Mouse (Mus musculus) G1E (cell line): ENCODE measurements around the gene Atg7. TPM values are rescaled to one million over a fixed set of nuclear protein-coding genes. Genes with fewer than 3 reads are reported as not detected.

Experiments used
- ATAC-seq: 2 replicates; pipeline ENCODE4 v1.8.0; 2016; ENCODE audit warnings: mild to moderate bottlenecking; ENCODE audit not compliant: insufficient number of reproducible peaks, poor library complexity, low FRiP score, severe bottlenecking; ENCODE audit errors: extremely low read depth
- DNase-seq: peaks from one replicate; pipeline ENCODE4 v3.0.0; 2012; ENCODE audit warnings: low spot score
- H3K27me3 ChIP-seq: 2 replicates; pipeline ENCODE4 v1.6.1; 2012; ENCODE audit warnings: mild to moderate bottlenecking, low read length, inconsistent platforms; ENCODE audit not compliant: insufficient read depth
- H3K36me3 ChIP-seq: replicated peaks from 2 replicates; pipeline ENCODE3; 2012; ENCODE audit warnings: mild to moderate bottlenecking, inconsistent platforms
- H3K4me1 ChIP-seq: 2 replicates; pipeline ENCODE4 v1.6.1; 2012; ENCODE audit warnings: low read depth, low read length, inconsistent platforms, mixed read lengths; ENCODE audit not compliant: insufficient read depth
- H3K4me3 ChIP-seq: 2 replicates; pipeline ENCODE4 v1.5.1; 2012; ENCODE audit warnings: low read depth, mild to moderate bottlenecking, inconsistent platforms, low read length, moderate library complexity, mixed read lengths
- H3K9me3 ChIP-seq: replicated peaks from 2 replicates; pipeline ENCODE4 v1.6.1; 2012; ENCODE audit warnings: inconsistent platforms
- CTCF ChIP-seq: IDR thresholded peaks from 2 replicates; pipeline ENCODE4 v1.5.1; 2012; ENCODE audit warnings: low read depth, low read length, inconsistent platforms, mixed read lengths
- GATA1 ChIP-seq: IDR thresholded peaks from 2 replicates; pipeline ENCODE4 v1.6.1; 2012; ENCODE audit warnings: borderline replicate concordance, low read length, inconsistent platforms, mixed read lengths
- GATA2 ChIP-seq: IDR thresholded peaks from 2 replicates; pipeline ENCODE4 v1.6.1; 2012; ENCODE audit warnings: low read depth, low read length, inconsistent platforms, borderline replicate concordance
- POLR2AphosphoS5 ChIP-seq: IDR thresholded peaks from 2 replicates; pipeline ENCODE4 v1.6.1; 2012; ENCODE audit warnings: low read depth, low read length, inconsistent platforms; ENCODE audit not compliant: insufficient replicate concordance
- TAL1 ChIP-seq: conservative IDR thresholded peaks from 2 replicates; pipeline ENCODE4 v1.6.1; 2012; ENCODE audit warnings: low read depth, low read length, inconsistent platforms, mixed read lengths
- polyA plus RNA-seq: library from polyadenylated mRNA; stranded (reverse); fragments of >175 nt; gene quantifications from 2 replicates; pipeline ENCODE4 v1.2.3, GENCODE M21; 2012
- total RNA-seq, 2 experiments: library from RNA; stranded (forward) in 1 of 2; stranded (reverse) in 1 of 2; fragments of 200-1000 nt in 1 of 2; fragments of >200 nt in 1 of 2; fragmentation: Nextera tagmentation in 1 of 2; gene quantifications; 2 replicates each; pipeline ENCODE4 v1.2.3; 2014 to 2017

Atg7 gene
- total and polyA plus RNA-seq, 3 experiments = 19.4 to 47.4 (median 37.9) TPM

- peaks cover 29% of the 10 kb centered on the region for H3K4me1 ChIP-seq
- ATAC-seq (no peak), DNase-seq (no peak)
- no peak overlapping the region for H3K4me3 ChIP-seq
- H3K27me3 ChIP-seq = no peaks in the 10 kb centered on the region
- TF ChIP-seq TAL1 = no peak
- no peak for TF ChIP-seq GATA2
- TF ChIP-seq CTCF = no peak
- peaks cover 6% of the 10 kb centered on the region for H3K36me3 ChIP-seq
- 0 out of 2 replicates have a peak, but pooled peaks cover 2% of the 10 kb centered on the region for H3K9me3 ChIP-seq
Observed at GRCm38 (mm10) chr6:114812779-114813178, 169.9 kb downstream of the Atg7 start.

- ATAC-seq = no peak
- Histone ChIP-seq H3K4me3 (no peak overlapping the region), H3K36me3 (peaks cover 6% of the 10 kb centered on the region), H3K9me3 (0 out of 2 replicates have a peak, but pooled peaks cover 2% of the 10 kb centered on the region), H3K27me3 (no peaks in the 10 kb centered on the region), H3K4me1 (peaks cover 45% of the 10 kb centered on the region)
- TF ChIP-seq GATA2 (no peak), CTCF (no peak), TAL1 (no peak), POLR2AphosphoS5 (no peak), GATA1 (no peak)
- DNase-seq = no peak
Observed at GRCm38 (mm10) chr6:114814199-114814881, 171.4 kb downstream of the Atg7 start.

- Histone ChIP-seq H3K9me3 (0 out of 2 replicates have a peak, but pooled peaks cover 2% of the 10 kb centered on the region), H3K36me3 (peaks cover 6% of the 10 kb centered on the region), H3K4me3 (no peak overlapping the region), H3K27me3 (no peaks in the 10 kb centered on the region), H3K4me1 (peaks cover 52% of the 10 kb centered on the region)
- TF ChIP-seq CTCF (0 out of 2 replicates have a peak, but pooled peaks have one; percentile 13), GATA1 (no peak), POLR2AphosphoS5 (no peak), TAL1 (no peak)
- DNase-seq (no peak), ATAC-seq (no peak)
Observed at GRCm38 (mm10) chr6:114814882-114815650, 172.2 kb downstream of the Atg7 start.

- peaks cover 70% of the 10 kb centered on the region for H3K4me1 ChIP-seq
- H3K9me3 ChIP-seq = peaks cover 11% of the 10 kb centered on the region
- peaks cover 23% of the 10 kb centered on the region for H3K36me3 ChIP-seq
- H3K27me3 ChIP-seq = no peaks in the 10 kb centered on the region
- TF ChIP-seq TAL1 (peak; percentile 47), POLR2AphosphoS5 (no peak)
- ATAC-seq (peak; percentile 69), DNase-seq (peak; percentile 47)
- H3K4me3 ChIP-seq = peak overlapping the region; percentile 58; the same call in 1 of the 2 replicates
Observed at GRCm38 (mm10) chr6:114817948-114818347, 175.1 kb downstream of the Atg7 start.

- Histone ChIP-seq H3K4me3 (peak overlapping the region; percentile 58; the same call in 1 of the 2 replicates), H3K27me3 (no peaks in the 10 kb centered on the region), H3K9me3 (peaks cover 12% of the 10 kb centered on the region), H3K4me1 (peaks cover 70% of the 10 kb centered on the region), H3K36me3 (peaks cover 25% of the 10 kb centered on the region)
- TF ChIP-seq TAL1 (0 out of 2 replicates have a peak, but pooled peaks have one; percentile 11), GATA1 (no peak)
- ATAC-seq (peak; percentile 54), DNase-seq (peak; percentile 37)
Observed at GRCm38 (mm10) chr6:114818471-114818870, 175.6 kb downstream of the Atg7 start.

GRCm38 (mm10) chr6:114819971-114820481, 177.1 kb downstream of the Atg7 start:
- peaks cover 68% of the 10 kb centered on the region for H3K4me1 ChIP-seq
- no peak for TF ChIP-seq POLR2AphosphoS5
- H3K27me3 ChIP-seq = no peaks in the 10 kb centered on the region
- DNase-seq = no peak
- ATAC-seq = no peak; the same call in 1 of the 2 replicates
- H3K9me3 ChIP-seq = peaks cover 9% of the 10 kb centered on the region
- peak overlapping the region; percentile 48; the same call in 1 of the 2 replicates for H3K4me3 ChIP-seq
- H3K36me3 ChIP-seq = peaks cover 25% of the 10 kb centered on the region
